Mouse (Mus musculus) right cerebral cortex, postnatal 36 days (tissue): Measurements from ENCODE around the gene Hpdl.
"Not testable (repeated sequence)": the region's sequence is repeated elsewhere in the genome, so short reads cannot be mapped to it uniquely, and the experiment has no call there.

Experiments
- DNase-seq, 2 experiments: peaks; one replicate each; pipeline ENCODE4 v3.0.0; 2022; ENCODE audit warnings: low spot score in 2 of 2, mixed read lengths in 1 of 2

Hpdl gene

DNA sequence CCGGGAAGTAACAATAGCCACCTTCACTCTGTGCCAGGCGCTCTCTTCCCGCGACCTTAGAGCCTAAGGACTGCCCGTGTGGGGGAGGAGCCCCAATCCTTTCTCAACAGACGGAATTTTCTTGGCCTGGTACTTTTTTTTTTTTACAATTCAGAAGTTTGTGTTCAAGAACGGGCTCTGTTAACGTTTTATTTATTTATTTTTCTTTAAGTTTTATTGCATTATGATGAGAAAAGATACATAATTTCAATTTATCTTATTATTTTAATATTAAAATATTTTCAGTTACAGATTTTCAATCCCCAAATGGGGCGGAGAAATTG, at the start of gene Hpdl:
Gene Hpdl, minus strand, starts transcription at position 14 of the 323 bp plus-strand sequence.
- DNase-seq = no peak

DNA sequence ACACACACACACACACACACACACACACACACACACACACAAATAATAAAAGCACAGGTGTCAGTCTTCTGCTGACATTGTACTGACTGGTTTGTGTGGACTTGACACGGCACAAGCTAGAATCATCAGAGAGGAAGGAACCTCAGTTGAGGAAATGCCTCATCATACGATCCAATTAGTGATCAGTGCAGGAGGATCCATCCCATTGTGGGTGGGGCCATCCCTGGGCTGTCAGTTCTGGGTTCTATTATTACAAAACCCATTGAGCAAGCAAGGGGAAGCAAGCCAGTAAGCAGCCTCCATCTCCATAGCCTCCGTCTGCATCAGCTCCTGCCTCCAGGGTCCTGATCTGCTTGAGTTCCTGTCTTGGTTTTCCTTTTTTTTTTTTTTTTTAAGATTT, 48.4 kb upstream of the Hpdl start:
- no peak for DNase-seq

DNA sequence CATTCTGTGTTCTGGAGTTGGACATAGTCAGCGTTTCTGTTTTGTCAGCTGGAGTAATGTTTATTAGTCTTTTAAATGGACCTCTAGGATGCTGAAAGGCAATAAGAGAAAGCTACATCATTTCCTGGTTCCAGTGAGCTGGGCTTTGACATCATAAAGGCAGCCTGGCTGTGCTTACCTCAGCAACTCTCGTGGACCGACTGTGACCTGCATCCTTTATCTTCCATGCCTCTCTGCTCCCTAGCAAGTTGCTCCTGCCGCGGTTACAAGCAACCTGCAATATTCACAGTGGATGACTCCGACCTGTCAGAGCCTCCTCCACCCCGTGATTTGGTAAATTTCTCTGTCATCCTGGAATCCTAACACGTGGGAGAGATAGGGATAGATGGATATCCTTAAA, 40.5 kb upstream of the Hpdl start:
- DNase-seq = no peak

GRCm38 (mm10) chr4:116859711-116860110, 38.2 kb upstream of the Hpdl start:
- DNase-seq = no peak

- DNase-seq = no peak
Observed at GRCm38 (mm10) chr4:116857203-116857602, 35.7 kb upstream of the Hpdl start.

DNA sequence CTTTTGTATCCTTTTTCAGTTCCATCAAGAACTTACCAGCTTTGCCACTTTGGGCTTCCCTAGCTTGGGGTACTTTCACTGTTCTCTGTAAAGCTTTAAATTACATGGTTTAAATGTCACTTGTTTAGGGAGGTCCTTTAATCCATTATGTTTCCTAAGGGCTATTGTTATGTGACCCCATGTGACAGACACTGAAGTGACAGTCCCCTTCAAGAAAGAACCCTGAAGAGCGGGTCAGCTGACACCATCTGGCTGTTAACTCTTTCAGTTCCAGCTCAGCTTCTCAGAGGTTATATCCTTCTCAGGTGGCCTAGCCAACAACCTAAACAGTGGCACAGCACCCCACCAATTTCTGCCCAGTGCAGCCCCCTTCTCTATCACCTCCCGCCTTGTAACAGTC, 32.8 kb upstream of the Hpdl start:
- DNase-seq = no peak

GRCm38 (mm10) chr4:116849901-116850300, 28.4 kb upstream of the Hpdl start:
- no peak for DNase-seq

GRCm38 (mm10) chr4:116844324-116844723, 22.8 kb upstream of the Hpdl start:
- no peak for DNase-seq

DNA sequence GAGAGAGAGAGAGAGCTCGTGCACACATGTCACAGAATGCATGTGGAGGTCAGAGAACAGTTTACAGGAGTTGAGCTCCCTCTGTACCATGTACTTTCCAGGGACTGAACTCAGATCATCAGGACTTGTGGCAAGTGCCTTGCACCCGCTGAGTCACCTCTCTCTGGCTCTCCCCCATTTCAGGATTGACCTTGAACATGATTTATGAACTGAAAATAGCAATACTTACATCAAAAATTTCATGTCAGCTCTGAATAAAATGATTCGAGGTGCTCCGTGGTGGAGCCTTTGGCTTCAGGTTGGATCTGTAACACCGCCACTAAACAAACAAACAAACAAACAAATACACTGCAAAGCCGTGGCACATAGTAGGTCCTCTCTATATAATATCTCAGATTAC, 19.3 kb upstream of the Hpdl start:
- no peak for DNase-seq

DNA sequence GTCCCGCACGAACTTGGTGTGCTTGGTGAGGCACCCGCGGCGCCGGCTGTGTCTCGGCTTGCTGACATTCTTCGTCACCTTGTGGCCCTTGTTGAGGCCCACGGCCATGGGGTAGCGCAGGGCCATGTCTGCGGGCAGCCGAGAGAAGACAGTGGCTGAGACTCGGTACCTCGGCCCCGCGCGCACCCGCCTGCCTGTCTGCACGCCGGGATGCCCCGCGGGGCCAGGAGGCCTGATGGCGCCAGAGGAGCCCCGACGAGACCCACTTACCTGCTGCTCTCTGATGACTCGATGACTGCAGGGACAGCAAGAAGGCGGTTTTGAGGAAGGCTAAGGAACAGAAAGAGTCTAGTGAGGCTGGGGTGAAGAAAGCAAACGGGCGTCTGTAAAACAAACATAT, 18.6 kb upstream of the Hpdl start:
- not testable (repeated sequence) for DNase-seq

DNA sequence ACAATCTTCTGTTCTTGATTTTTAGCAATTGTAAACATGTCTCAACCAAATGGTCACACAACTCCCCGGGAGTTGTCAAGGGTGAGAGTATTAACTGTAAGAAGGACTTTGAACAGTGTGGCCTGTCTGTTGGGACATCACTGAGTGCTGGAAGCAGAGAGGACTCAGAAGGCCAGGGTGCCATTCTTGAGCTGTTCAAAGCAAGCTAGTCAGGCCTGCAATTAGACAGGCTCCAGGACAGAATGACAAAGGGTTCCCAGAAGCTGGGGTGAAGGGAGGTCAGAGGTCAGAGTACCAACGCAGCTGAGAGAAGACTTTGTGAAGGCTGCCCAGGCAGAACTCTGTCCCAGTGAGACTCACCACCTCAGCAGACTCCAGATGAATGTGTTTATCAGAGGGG, 17.5 kb upstream of the Hpdl start:
- DNase-seq = no peak

- DNase-seq = no peak
Observed at GRCm38 (mm10) chr4:116830070-116830368, 8.5 kb upstream of the Hpdl start.

GRCm38 (mm10) chr4:116829364-116830069, 8.0 kb upstream of the Hpdl start:
- DNase-seq = no peak

DNA sequence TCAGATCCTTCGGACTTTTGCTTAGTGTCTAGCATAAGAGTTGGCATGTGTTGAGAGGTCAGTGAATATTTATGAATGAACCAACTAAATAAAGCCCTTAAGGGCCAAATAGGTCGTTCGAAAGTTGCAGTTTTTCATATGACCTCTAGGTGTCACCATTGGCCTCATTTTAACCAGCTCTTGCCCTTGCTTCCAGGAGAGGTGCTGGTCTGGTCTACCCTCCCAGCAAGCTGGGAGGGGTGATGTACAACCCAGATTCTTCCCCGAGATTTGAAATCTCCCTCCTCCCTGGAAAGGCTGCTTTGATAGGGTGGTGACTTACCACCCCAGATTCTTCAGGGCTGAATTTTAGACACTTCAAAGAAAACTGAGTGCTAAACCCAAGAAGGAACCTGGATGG, 6.3 kb upstream of the Hpdl start:
- DNase-seq = no peak

DNA sequence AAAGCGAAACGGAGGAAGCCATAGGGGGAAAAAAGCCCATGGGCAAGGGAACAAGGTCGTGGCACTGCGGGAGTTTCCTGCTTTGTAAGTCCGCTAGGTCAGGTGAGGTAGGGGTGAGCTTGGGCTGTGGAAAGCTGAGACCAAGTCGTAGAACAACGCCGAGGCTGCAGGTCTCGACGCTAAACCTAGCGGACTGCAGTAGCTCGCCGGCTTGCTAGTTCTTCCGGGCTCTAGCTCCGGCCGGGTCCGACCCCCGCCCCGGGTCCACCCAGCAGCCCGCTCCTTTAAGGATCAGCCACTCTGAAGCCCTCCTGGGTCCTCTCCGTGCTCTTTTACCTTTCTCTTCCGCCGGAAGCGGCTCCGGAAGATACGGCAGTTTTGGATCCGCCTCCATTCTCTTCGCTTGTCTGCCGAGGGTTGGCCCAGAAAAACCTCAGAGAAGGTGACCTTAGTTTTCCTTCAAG, 3.1 kb upstream of the Hpdl start:
- DNase-seq = peak; percentile 59 to 66

DNA sequence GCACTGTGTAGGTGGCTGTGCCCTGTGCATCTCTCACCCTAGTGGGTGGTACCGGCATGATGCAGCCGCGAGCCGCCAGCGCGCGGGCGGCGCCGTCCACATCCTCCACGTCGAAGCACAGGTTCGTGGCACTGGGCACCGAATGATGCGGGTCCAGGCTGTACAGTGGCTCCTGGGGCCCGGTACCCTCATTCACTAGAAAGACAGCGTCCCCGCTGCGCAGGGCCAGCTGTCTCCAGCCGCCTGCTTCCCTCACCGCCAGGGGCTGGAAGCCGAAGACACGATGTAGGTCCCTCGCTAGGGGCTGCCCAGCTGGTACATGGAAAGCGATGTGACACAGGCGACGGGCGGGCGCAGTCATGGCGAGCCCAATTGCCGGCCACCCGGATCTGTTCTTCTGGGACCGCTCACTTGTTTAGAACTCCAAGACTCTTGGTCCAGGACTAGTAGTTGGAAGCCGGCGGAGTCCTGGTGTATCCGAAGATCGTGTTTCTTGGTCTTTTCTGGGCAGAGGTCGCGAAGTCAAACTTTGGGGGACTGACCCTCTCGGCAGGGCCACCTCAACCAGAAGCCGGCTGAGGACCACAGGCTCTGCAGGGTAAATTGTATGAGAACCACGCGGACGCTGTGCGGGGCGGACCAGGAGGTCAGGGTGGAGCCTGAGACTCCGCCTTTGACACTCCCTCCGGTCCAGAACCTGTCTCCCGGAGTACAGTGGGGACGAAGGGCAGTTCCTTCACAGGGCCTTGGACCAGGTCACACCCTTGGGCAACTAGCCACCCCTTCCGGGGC, 409 bp downstream of the Hpdl start:
- DNase-seq = no peak

DNA sequence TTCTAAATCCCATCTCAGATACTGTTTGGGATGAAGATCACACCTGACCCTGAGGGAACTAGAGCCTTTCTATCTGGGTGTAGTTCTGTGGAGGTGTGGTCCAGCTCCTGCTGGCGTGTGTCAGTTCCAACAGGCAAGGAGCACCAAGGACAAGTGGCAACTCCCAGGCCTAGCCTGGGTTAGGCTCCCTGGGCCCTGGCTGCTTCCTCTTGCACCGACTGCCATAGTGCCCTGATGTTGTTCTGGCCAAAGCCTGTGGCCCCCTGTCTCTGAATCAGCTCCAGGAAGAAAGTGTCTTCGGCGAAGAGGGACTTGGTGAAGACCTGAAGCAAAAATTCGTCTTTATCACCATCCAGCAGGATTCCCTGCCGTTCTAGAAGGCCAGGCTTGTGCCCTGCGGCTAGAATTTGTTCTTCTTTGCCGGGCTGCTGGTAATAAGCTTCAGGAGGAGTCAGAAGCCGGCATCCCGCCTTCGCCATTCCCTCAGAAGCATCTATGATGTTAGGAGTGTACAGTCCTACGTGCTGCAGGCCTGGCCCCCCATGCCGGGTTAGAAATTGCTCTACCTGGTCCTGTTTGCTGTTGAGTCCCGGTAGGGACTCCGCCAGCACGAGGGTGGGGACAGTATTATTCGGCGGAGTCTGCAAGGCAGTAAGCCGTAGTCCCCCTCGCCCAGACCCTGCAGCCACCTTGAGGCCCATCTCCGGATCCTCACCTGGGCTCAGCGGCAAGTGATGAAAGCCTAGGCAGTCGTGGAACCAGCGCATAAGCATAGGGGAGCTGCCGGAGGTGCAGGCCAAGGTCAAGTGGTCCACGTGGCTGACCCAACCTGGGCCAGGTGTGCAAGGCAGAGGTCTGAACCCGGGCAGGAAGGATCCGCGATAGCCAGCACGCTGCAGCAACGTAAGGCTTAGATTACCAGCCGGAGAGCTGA, 1.3 kb downstream of the Hpdl start:
- DNase-seq = no peak

DNA sequence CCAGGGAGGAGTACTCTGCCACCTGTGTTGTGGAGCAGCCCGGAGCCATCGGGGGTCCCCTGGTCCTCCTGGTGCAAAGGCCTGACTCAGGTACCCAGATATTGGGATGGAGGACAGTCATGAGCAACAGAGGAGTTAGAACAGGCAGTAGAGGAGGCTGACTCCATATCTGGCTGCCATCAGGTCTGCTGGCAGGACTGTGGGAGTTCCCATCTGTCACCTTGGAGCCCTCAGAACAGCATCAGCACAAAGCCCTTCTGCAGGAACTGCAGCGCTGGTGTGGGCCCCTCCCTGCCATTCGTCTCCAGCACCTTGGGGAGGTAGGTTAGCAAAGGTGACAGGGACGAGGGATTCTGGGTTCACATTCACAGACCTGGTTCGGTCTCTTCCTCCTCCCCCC, 4.0 kb downstream of the Hpdl start:
- DNase-seq = no peak

- no peak for DNase-seq
Observed at GRCm38 (mm10) chr4:116815276-116815675, 6.2 kb downstream of the Hpdl start.

DNA sequence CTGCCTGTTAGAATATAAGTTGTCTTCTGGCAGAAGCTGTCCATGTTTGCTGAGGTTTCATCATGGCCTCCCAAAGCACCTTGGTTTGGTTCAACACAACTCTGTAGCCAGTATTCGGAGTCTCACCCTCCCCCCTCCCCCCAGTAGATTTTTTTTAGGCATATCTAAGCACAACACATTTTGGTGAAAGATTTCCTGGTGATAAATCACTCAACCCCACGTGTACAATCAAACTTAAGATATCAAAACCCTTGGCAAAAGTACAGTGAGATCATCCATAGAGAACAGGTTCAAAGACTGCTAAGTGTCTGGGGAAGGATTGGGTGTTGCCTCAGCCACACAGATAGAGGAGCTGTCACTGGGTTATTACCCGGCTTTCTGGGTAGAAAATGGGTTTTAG, 10.5 kb downstream of the Hpdl start:
- DNase-seq = no peak

GRCm38 (mm10) chr4:116807197-116808129, 14.0 kb downstream of the Hpdl start, which contains the start of the genes Toe1 and Mutyh:
Toe1 (minus strand) TSS chr4:116807640.
Mutyh (plus strand) TSS chr4:116807723.
- peak; percentile 90 to 92 for DNase-seq
